Mouse (Mus musculus) embryonic facial prominence, embryonic 14.5 days (tissue): Measurements from ENCODE around the gene Ppp1r1c. TPM values are rescaled to one million over a fixed set of nuclear protein-coding genes. Genes with fewer than 3 reads are reported as not detected.
"Not testable (repeated sequence)": the region's sequence is repeated elsewhere in the genome, so short reads cannot be mapped to it uniquely, and the experiment has no call there.

Experiments used
- ATAC-seq: fragments of 200-750 bp; cut with Nextera tagmentation; 2 replicates; pipeline ENCODE4 v1.8.0; 2017; ENCODE audit warnings: low read depth, moderate number of reproducible peaks, moderate TSS enrichment
- DNase-seq: peaks from one replicate; pipeline ENCODE4 v3.0.0-alpha.2; 2015; ENCODE audit warnings: low spot score
- H3K27ac ChIP-seq: fragments of 300-500 bp; sonication (generic); replicated peaks from 2 replicates; pipeline ENCODE4 v1.5.1; 2014; ENCODE audit warnings: low read depth, mild to moderate bottlenecking, low read length, moderate library complexity
- H3K27me3 ChIP-seq: fragments of 300-500 bp; sonication (generic); replicated peaks from 2 replicates; pipeline ENCODE4 v1.6.1; 2014; ENCODE audit warnings: low read length; ENCODE audit not compliant: control insufficient read depth, insufficient read depth
- H3K36me3 ChIP-seq: fragments of 300-500 bp; sonication (generic); 2 replicates; pipeline ENCODE4 v1.6.1; 2014; ENCODE audit warnings: low read length, mixed read lengths; ENCODE audit not compliant: control insufficient read depth, insufficient read depth
- H3K4me1 ChIP-seq: fragments of 300-500 bp; sonication (generic); 2 replicates; pipeline ENCODE4 v1.6.1; 2014; ENCODE audit warnings: antibody characterized with exemption, low read length; ENCODE audit not compliant: control insufficient read depth, insufficient read depth
- H3K4me2 ChIP-seq: fragments of 300-500 bp; sonication (generic); 2 replicates; pipeline ENCODE4 v1.6.1; 2014; ENCODE audit warnings: low read depth, mild to moderate bottlenecking, low read length, moderate library complexity, mixed read lengths
- H3K4me3 ChIP-seq: fragments of 300-500 bp; sonication (generic); 2 replicates; pipeline ENCODE4 v1.5.1; 2014; ENCODE audit warnings: low read depth, mild to moderate bottlenecking, low read length
- H3K9ac ChIP-seq: fragments of 300-500 bp; sonication (generic); 2 replicates; pipeline ENCODE4 v1.6.1; 2014; ENCODE audit warnings: low read depth, mild to moderate bottlenecking, low read length, moderate library complexity, mixed read lengths
- H3K9me3 ChIP-seq: fragments of 300-500 bp; sonication (generic); 2 replicates; pipeline ENCODE4 v1.6.1; 2016; ENCODE audit warnings: low read length; ENCODE audit not compliant: control insufficient read depth
- WGBS: fragments of 180-500 bp; shearing (Covaris S2); extraction: QIAGEN DNeasy Blood & Tissue Kit; methylation state at CpG from one replicate; pipeline ENCODE4 v1.1.7; 2014; 5-methylcytosine and 5-hydroxymethylcytosine counted together
- polyA plus RNA-seq: library from polyadenylated mRNA; unstranded; fragments of >200 nt; fragmentation: Nextera tagmentation; extraction: Ambion mirVana; gene quantifications from 2 replicates; pipeline ENCODE4 v1.2.1, GENCODE M21; 2014

The Ppp1r1c gene
- polyA plus RNA-seq, 1 experiment from 2014 or later, result 11.5 TPM

- Histone ChIP-seq H3K27me3 (no peaks in the 10 kb centered on the region), H3K4me3 (no peak overlapping the region), H3K9me3 (no peaks in the 10 kb centered on the region), H3K36me3 (no peaks in the 10 kb centered on the region), H3K27ac (no peak overlapping the region), H3K4me2 (no peak overlapping the region), H3K4me1 (peaks cover 5% of the 10 kb centered on the region; the same call in 1 of the 2 replicates), H3K9ac (no peak overlapping the region)
- DNase-seq (no peak), ATAC-seq (no peak)
- WGBS, result 65% methylated on average over 2 of the region's 2 CpGs
Observed at GRCm38 (mm10) chr2:79793186-79793585, 85.6 kb downstream of the Ppp1r1c start.

DNA sequence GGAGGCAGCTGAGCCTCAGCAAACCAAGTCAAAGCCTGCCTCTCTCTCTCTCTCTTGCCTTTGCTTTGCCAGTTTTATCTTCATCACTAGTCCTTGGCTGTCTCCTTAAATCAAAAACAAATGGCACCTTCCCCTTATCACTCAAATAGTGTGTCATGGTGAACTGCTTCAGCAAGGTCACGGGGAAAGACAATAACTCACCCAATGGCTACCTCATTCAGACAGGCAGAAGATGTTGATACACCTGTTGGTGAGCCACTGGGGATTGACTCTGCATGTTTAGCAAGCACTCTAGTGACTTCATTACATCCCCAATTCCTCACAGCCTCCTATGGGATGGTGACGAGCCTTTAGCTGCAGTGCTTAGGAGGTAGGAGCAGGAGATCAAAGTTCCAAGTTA, 89.9 kb downstream of the Ppp1r1c start:
- H3K4me3 ChIP-seq, result no peak overlapping the region
- H3K4me2 ChIP-seq, result no peak overlapping the region
- no peaks in the 10 kb centered on the region for H3K9me3 ChIP-seq
- WGBS, result 50% methylated on average over 2 of the region's 2 CpGs
- no peaks in the 10 kb centered on the region for H3K36me3 ChIP-seq
- no peak for ATAC-seq
- DNase-seq, result no peak
- no peak overlapping the region for H3K27ac ChIP-seq
- no peak overlapping the region for H3K9ac ChIP-seq
- no peaks in the 10 kb centered on the region for H3K4me1 ChIP-seq
- H3K27me3 ChIP-seq, result no peaks in the 10 kb centered on the region

GRCm38 (mm10) chr2:79798627-79799026, 91.0 kb downstream of the Ppp1r1c start:
- no peaks in the 10 kb centered on the region for H3K27me3 ChIP-seq
- H3K9ac ChIP-seq, result no peak overlapping the region
- no peaks in the 10 kb centered on the region for H3K4me1 ChIP-seq
- ATAC-seq (peak; percentile 71), DNase-seq (peak; percentile 52)
- H3K4me3 ChIP-seq, result no peak overlapping the region
- H3K36me3 ChIP-seq, result no peaks in the 10 kb centered on the region
- WGBS, result 26% methylated on average over 7 of the region's 7 CpGs
- no peak overlapping the region for H3K27ac ChIP-seq
- no peak overlapping the region for H3K4me2 ChIP-seq
- H3K9me3 ChIP-seq, result no peaks in the 10 kb centered on the region

DNA sequence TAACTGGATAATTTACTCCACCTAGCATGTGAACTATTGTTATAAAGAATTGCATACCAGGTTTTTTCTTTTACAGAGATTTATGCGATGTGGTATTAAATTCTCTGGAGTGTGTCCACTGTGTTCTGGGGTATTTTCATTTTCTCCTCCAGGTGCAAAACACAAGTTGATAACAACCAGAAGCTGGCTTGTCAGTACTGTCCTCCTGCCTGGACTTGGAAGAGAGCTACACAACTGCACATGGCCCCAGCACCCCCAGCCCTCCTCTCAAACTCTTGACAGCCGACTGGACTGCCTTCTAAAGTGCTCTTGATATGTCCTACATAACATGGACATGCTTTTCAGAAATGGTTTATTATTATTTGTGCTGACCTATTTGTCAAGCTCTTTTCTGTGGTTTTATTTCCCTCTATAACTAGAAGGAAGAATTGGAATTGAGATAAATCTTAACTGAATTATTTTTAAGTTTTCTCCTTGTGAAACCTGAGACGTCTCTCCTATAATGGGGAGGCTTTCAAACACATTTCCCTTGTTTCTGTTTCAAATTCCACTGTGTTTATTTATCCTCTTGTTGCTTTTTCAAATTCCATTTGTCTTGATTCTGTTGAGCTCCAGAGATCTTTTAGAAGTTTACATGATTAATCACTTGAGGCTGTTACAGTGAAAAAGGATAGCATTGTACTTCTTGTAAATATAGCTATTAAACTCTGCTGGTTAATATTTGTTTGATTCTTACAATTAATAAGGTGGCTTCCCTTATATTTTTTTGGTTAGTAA, 108.3 kb downstream of the Ppp1r1c start:
- Histone ChIP-seq H3K27ac (no peak overlapping the region), H3K9ac (no peak overlapping the region), H3K4me1 (no peaks in the 10 kb centered on the region), H3K4me3 (no peak overlapping the region), H3K9me3 (no peaks in the 10 kb centered on the region), H3K36me3 (no peaks in the 10 kb centered on the region), H3K27me3 (no peaks in the 10 kb centered on the region; the same call in 1 of the 2 replicates), H3K4me2 (no peak overlapping the region)
- 29% methylated on average over 3 of the region's 3 CpGs for WGBS
- DNase-seq (no peak), ATAC-seq (no peak)

GRCm38 (mm10) chr2:79819543-79819942, 112.0 kb downstream of the Ppp1r1c start:
- H3K4me2 ChIP-seq, result no peak overlapping the region
- 50% methylated on average over 3 of the region's 3 CpGs for WGBS
- peak; percentile 55 for DNase-seq
- no peaks in the 10 kb centered on the region for H3K36me3 ChIP-seq
- ATAC-seq, result peak; percentile 79
- H3K9me3 ChIP-seq, result no peaks in the 10 kb centered on the region
- H3K4me1 ChIP-seq, result no peaks in the 10 kb centered on the region
- H3K4me3 ChIP-seq, result no peak overlapping the region
- no peaks in the 10 kb centered on the region for H3K27me3 ChIP-seq
- H3K9ac ChIP-seq, result no peak overlapping the region
- no peak overlapping the region for H3K27ac ChIP-seq

DNA sequence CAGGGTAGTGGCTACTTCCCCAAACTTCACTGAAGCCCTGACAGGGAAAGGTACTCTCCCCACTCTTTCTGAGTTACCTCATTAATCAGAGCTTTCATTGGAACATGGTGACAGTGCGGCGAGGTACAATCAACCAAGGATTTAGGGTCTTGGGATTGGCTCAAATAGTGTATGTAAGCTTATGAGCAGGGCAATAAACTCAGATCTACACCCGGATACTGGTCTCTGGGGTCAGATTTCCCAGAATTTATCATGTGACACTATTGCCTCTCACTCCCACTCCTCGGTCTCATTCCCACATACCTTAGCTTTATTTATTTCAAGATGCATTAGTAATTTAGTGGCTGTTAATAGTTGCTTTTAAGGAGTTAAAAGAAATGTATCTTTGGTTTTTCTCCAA, 118.3 kb downstream of the Ppp1r1c start:
- no peak overlapping the region for H3K4me2 ChIP-seq
- no peak overlapping the region for H3K4me3 ChIP-seq
- H3K27me3 ChIP-seq, result no peaks in the 10 kb centered on the region
- no peak overlapping the region for H3K9ac ChIP-seq
- no peaks in the 10 kb centered on the region for H3K9me3 ChIP-seq
- H3K4me1 ChIP-seq, result no peaks in the 10 kb centered on the region
- ATAC-seq (no peak), DNase-seq (no peak)
- H3K27ac ChIP-seq, result no peak overlapping the region
- no peaks in the 10 kb centered on the region for H3K36me3 ChIP-seq
- 88% methylated on average over 4 of the region's 4 CpGs for WGBS

DNA sequence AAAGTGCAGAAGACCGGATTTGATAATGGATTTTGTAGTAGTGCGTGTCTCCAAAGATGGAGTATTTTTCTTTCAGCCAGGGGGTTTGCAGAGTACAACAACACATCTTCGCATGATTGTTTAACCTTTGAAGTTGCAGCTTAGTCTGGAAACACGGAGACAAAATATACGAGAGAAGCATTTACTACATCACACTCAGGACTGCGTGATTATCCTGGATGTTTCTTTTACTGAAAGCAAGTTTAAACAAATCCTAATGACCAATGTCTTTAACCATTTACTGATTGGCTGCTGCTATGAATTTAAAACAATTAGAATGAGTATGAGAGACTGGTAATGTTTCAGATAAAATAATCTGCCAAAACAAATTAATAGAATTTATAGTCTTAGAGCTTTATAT, 131.5 kb downstream of the Ppp1r1c start:
- WGBS, result 70% methylated on average over 6 of the region's 6 CpGs
- no peaks in the 10 kb centered on the region for H3K4me1 ChIP-seq
- DNase-seq (no peak), ATAC-seq (no peak)
- H3K4me3 ChIP-seq, result no peak overlapping the region
- H3K27me3 ChIP-seq, result no peaks in the 10 kb centered on the region
- H3K9ac ChIP-seq, result no peak overlapping the region
- no peaks in the 10 kb centered on the region for H3K36me3 ChIP-seq
- H3K27ac ChIP-seq, result no peak overlapping the region
- H3K4me2 ChIP-seq, result no peak overlapping the region
- H3K9me3 ChIP-seq, result no peaks in the 10 kb centered on the region

DNA sequence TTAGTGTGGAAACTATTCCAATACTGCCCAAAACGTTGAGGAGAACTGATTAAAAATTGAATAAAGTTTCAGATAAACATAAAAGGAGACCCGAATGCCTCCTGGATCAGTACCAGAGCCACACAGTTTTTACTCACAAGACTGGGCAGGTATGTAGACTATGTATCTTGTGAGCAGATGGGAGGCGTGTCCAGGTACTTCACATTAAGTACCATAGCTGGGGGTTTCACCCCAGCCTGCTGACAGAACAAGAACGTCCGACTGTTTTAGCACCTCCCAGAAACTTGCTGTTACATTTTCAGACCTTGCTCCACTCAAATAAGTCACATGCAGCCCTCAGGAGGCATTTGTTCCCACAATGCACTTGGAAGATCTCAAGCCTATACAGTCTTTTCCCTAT, 131.9 kb downstream of the Ppp1r1c start:
- no peak for ATAC-seq
- Histone ChIP-seq H3K27ac (no peak overlapping the region), H3K27me3 (no peaks in the 10 kb centered on the region), H3K36me3 (no peaks in the 10 kb centered on the region), H3K4me3 (no peak overlapping the region), H3K4me1 (no peaks in the 10 kb centered on the region), H3K9ac (no peak overlapping the region), H3K4me2 (no peak overlapping the region), H3K9me3 (no peaks in the 10 kb centered on the region)
- DNase-seq, result no peak
- 61% methylated on average over 5 of the region's 5 CpGs for WGBS

DNA sequence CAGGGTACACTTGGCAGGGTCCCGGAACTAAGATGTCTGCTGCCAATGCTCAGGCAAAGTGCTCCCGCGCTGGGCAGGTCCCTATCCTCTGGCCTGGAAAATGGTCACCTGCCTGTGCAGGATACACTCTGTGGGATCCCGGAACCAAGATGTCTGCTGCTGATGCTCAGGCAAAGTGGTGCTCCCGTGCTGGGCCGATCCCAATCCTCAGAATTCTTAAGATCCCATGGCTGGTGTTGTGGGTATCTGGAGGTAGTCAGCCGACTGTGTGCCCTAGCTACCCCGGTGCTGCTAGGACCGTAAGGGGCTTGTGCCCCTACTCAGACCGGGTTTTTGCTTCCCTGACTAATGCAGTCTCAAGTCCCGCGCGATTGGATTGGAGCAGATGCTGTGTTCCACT, 139.8 kb downstream of the Ppp1r1c start:
- not testable (repeated sequence) for H3K9me3 ChIP-seq, H3K4me2 ChIP-seq, H3K27me3 ChIP-seq, H3K4me1 ChIP-seq, H3K27ac ChIP-seq, H3K9ac ChIP-seq, ATAC-seq, DNase-seq, H3K36me3 ChIP-seq, H3K4me3 ChIP-seq
- WGBS, result 88% methylated on average over 13 of the region's 13 CpGs
